Mouse (Mus musculus) spleen, adult 2 months (tissue): Measurements from ENCODE around the gene Luc7l3. TPM values are rescaled to one million over a fixed set of nuclear protein-coding genes. Genes with fewer than 3 reads are reported as not detected.

ENCODE experiments used
- DNase-seq, 2 experiments: peaks; one replicate each; pipeline versions ENCODE4 v3.0.0 to v3.0.0-alpha.2; 2012 to 2021; ENCODE audit warnings: low spot score in 2 of 2, low read depth in 1 of 2
- H3K27ac ChIP-seq: fragments of 200-500 bp; 2 replicates; pipeline ENCODE4 v1.5.1; 2012; ENCODE audit warnings: low read length, inconsistent platforms; ENCODE audit not compliant: insufficient read depth
- H3K27me3 ChIP-seq: fragments of 200-500 bp; 2 replicates; pipeline ENCODE4 v1.6.1; 2012; ENCODE audit warnings: mild to moderate bottlenecking, moderate library complexity, low read length, inconsistent platforms; ENCODE audit not compliant: control insufficient read depth, insufficient read depth
- H3K36me3 ChIP-seq: fragments of 200-500 bp; 2 replicates; pipeline ENCODE4 v1.6.1; 2012; ENCODE audit warnings: mild to moderate bottlenecking, low read length, inconsistent platforms; ENCODE audit not compliant: control insufficient read depth, insufficient read depth
- H3K4me1 ChIP-seq: fragments of 200-500 bp; 2 replicates; pipeline ENCODE4 v1.6.1; 2011; ENCODE audit warnings: inconsistent platforms; ENCODE audit not compliant: control insufficient read depth, insufficient read depth, insufficient read length
- H3K4me3 ChIP-seq: fragments of 200-500 bp; 2 replicates; pipeline ENCODE4 v1.5.1; 2011; ENCODE audit warnings: mild to moderate bottlenecking, inconsistent platforms; ENCODE audit not compliant: insufficient read depth, insufficient read length; ENCODE audit errors: extremely low read depth
- CTCF ChIP-seq: fragments of 200-500 bp; IDR thresholded peaks from 2 replicates; pipeline ENCODE4 v1.5.1; 2011; ENCODE audit warnings: mild to moderate bottlenecking, inconsistent platforms; ENCODE audit not compliant: insufficient read depth, insufficient read length, insufficient replicate concordance; ENCODE audit errors: extremely low read depth
- POLR2A ChIP-seq: fragments of 200-500 bp; IDR thresholded peaks from 2 replicates; pipeline ENCODE4 v1.6.1; 2011; ENCODE audit warnings: low read depth, low read length, inconsistent platforms
- WGBS: fragments of 180-500 bp; shearing (Covaris S2); methylation state at CpG from one replicate; pipeline ENCODE4 v1.1.7; 2018; 5-methylcytosine and 5-hydroxymethylcytosine counted together
- polyA plus RNA-seq: library from polyadenylated mRNA; depleted of rRNA; stranded (reverse); fragments of >200 nt; gene quantifications from 2 replicates; pipeline ENCODE4 v1.2.3, GENCODE M21; 2012

Luc7l3 gene
- polyA plus RNA-seq, 1 experiment: 7.3 TPM

DNA sequence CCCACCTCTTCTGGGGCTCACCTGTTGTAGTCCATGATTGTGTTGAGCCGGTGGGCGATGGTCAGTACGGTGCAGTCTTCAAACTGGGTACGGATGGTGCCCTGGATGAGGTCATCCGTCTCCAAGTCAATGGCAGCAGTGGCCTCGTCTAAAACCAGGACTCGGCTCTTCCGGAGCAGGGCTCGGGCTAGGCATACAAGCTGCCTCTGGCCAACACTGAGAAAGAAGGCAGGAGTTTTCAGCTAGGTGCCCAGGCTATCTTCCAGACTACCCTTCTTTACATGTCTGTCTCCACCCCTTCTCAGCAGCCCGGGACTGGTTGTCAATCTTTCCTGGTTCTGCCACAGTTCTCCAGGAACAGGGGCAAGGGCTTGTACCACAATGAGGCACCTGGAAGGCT lies 24.1 kb upstream of the Luc7l3 start:
- TF ChIP-seq POLR2A: no peak
- TF ChIP-seq CTCF: no peak
- no peaks in the 10 kb centered on the region for H3K27me3 ChIP-seq
- no peak for DNase-seq
- 89% methylated on average over 10 of the region's 10 CpGs for WGBS
- peaks cover 1% of the 10 kb centered on the region; the same call in 1 of the 2 replicates for H3K36me3 ChIP-seq
- no peak overlapping the region for H3K4me3 ChIP-seq
- no peak overlapping the region for H3K27ac ChIP-seq
- H3K4me1 ChIP-seq: no peaks in the 10 kb centered on the region

DNA sequence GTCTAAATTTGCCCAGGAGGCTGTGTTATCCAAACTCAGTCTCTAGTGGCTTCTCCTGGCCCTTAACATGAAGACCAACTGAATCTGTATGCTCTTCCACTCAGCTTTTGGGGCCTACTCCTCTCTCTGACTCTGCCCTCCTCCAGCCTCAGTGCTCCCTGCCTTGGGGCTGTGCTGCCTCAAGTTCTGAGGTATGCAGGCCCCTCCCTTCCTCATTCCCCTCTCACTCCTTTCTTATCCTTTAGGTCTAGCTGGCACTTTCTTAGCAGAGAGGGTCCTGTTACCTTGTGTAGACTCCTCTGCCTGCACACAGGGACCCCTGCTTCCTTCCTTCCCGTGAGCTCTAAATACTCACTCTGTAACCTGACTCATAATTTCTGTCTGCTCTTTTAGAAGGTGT lies 22.7 kb upstream of the Luc7l3 start:
- 48% methylated on average over 1 of the region's 1 CpGs for WGBS

GRCm38 (mm10) chr11:94343955-94344358 lies 22.2 kb upstream of the Luc7l3 start:
- WGBS: 45% methylated on average over 5 of the region's 5 CpGs

More for the DNA sequence above, 22.7 kb upstream of the Luc7l3 start:
- TF ChIP-seq POLR2A: no peak
- TF ChIP-seq CTCF: no peak
- no peaks in the 10 kb centered on the region for H3K4me1 ChIP-seq
- no peak overlapping the region for H3K27ac ChIP-seq
- H3K27me3 ChIP-seq: no peaks in the 10 kb centered on the region
- no peak for DNase-seq
- H3K4me3 ChIP-seq: no peak overlapping the region
- peaks cover 6% of the 10 kb centered on the region for H3K36me3 ChIP-seq

DNA sequence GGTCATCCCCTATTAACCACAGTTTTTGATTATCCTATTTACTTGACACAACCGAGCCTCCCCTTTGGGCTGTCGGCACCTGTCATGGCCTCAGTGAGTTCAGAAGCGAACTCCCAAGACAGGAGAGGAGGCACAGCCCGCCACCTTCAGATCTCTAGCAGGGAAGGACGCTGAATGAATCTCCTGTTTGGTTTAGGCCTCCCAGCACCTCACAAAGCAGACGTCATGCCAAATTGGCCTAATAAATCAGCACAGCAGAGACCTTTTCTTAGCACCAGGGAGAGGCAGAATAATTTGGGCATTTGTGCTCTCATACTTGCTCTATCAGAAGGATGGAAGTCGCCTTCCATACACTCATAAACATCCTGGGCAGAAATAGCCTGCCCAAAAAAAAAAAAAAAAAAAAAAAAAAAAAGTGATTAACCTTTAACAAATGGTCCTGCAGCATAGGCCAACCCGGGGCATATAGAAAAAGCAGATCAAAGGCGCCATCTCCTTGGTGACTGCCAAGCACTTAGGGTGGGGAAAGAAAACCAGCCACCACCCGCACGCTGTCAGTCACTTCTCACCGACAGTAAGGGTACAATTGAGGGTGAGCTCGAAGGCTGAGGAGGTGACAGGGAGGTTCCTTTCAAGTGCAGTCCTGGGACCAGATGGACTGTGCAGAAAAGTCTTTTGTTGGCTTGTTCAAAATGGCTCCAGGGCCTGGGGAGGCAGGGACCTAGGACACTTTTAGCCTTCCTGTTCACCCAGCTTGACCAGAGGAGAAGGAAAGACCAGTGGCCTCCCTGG lies 20.5 kb upstream of the Luc7l3 start:
- H3K27me3 ChIP-seq: no peaks in the 10 kb centered on the region
- no peak overlapping the region for H3K4me3 ChIP-seq
- peaks cover 20% of the 10 kb centered on the region for H3K36me3 ChIP-seq
- no peaks in the 10 kb centered on the region for H3K4me1 ChIP-seq
- H3K27ac ChIP-seq: no peak overlapping the region
- TF ChIP-seq POLR2A (no peak), CTCF (no peak)
- no peak for DNase-seq
- 81% methylated on average over 13 of the region's 13 CpGs for WGBS

More at GRCm38 (mm10) chr11:94343955-94344358, 22.2 kb upstream of the Luc7l3 start:
- H3K4me1 ChIP-seq: no peaks in the 10 kb centered on the region
- no peak for DNase-seq
- peaks cover 10% of the 10 kb centered on the region for H3K36me3 ChIP-seq
- no peak overlapping the region for H3K4me3 ChIP-seq
- TF ChIP-seq CTCF (no peak), POLR2A (no peak)
- no peak overlapping the region for H3K27ac ChIP-seq
- no peaks in the 10 kb centered on the region for H3K27me3 ChIP-seq

- H3K36me3 ChIP-seq: peaks cover 20% of the 10 kb centered on the region
- H3K4me3 ChIP-seq: no peak overlapping the region
- 90% methylated on average over 10 of the region's 10 CpGs for WGBS
- H3K27me3 ChIP-seq: no peaks in the 10 kb centered on the region
- DNase-seq: no peak
- no peak overlapping the region for H3K27ac ChIP-seq
- no peaks in the 10 kb centered on the region for H3K4me1 ChIP-seq
- TF ChIP-seq POLR2A (no peak), CTCF (no peak)
Measured at GRCm38 (mm10) chr11:94340948-94341933, 19.5 kb upstream of the Luc7l3 start.

GRCm38 (mm10) chr11:94339732-94340585 lies 18.2 kb upstream of the Luc7l3 start:
- Histone ChIP-seq H3K27ac (no peak overlapping the region), H3K36me3 (peaks cover 22% of the 10 kb centered on the region), H3K4me1 (no peaks in the 10 kb centered on the region), H3K27me3 (no peaks in the 10 kb centered on the region), H3K4me3 (no peak overlapping the region)
- DNase-seq: peak; percentile 27 to 29
- TF ChIP-seq POLR2A (no peak), CTCF (peak; percentile 58; the same call in 1 of the 2 replicates)
- WGBS: 71% methylated on average over 18 of the region's 18 CpGs
